Mouse (Mus musculus) left cerebral cortex, postnatal 36 days (tissue): ENCODE data around the gene Gpc5. TPM values are rescaled to one million over a fixed set of nuclear protein-coding genes. Genes with fewer than 3 reads are reported as not detected.
A peak's percentile ranks its signal among the peaks of the same experiment; 100 is the strongest.

Source experiments
- DNase-seq, 2 experiments: peaks; one replicate each; pipeline ENCODE4 v3.0.0; 2021 to 2022; ENCODE audit warnings: low spot score in 2 of 2, mixed read lengths in 1 of 2
- intact Hi-C: fragments of 180-260 bp; cut with DNase I; formaldehyde crosslinking; loops from one replicate; pipeline ENCODE4 v1.15.1; 2025
- total RNA-seq, 2 experiments: library from RNA; stranded (reverse); gene quantifications; 2 replicates each; pipeline ENCODE4 v1.2.3; 2021

The Gpc5 gene
- total RNA-seq, 2 experiments from 2014 or later = 31.3 to 34.0 TPM

GRCm38 (mm10) chr14:116167401-116167800, 1075.4 kb downstream of the Gpc5 start:
- DNase-seq = no peak
- intact Hi-C loops = no loop called here

GRCm38 (mm10) chr14:116169129-116169528, 1077.1 kb downstream of the Gpc5 start:
- DNase-seq = no peak
- intact Hi-C loops = no loop called here

- intact Hi-C loops = no loop called here
Observed at GRCm38 (mm10) chr14:116186981-116187380, 1095.0 kb downstream of the Gpc5 start.

DNA sequence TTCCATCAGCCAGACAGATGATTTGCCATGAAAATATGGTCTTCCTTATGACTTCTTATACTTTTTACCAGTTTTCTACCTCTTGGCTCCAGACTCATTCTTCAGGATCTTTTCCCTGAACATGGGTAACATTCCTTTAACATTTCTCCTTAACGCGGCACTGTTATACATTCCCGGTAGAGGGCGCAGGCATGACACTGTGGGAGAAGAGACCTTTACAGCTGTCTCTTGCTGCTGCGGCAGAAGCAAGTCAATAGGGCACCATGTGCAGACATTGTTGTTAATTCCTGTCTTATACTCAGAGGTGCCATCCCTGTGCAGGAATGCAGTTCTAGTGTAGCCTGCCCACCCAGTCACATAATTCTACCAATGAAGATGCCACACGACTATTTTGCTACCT, 1115.0 kb downstream of the Gpc5 start:
- DNase-seq = no peak
- intact Hi-C loops = no loop called here

More at GRCm38 (mm10) chr14:116186981-116187380, 1095.0 kb downstream of the Gpc5 start:
- no peak for DNase-seq

GRCm38 (mm10) chr14:116208581-116208980, 1116.6 kb downstream of the Gpc5 start:
- intact Hi-C loops = no loop called here
- no peak for DNase-seq

DNA sequence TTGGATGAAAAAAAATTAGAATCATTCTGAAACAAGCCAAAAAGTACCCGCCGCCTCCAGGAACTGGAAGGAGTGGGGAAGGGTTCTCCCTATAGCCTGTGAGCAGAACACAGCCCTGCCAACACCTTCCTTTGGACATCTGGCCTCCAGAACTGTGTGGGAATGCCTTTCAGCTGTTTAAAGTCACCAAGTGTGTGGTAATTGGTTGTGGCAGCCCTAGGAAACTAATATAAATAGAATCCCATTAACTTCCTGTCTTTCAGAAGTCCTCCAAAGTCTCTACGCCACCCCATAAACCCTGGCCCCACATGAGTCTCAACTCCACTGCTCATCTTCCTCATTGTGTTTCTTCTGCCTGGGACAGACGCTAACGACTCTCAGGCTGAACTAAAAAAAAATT, 1117.0 kb downstream of the Gpc5 start:
- intact Hi-C loops = no loop called here
- DNase-seq = peak; percentile 10 to 26

DNA sequence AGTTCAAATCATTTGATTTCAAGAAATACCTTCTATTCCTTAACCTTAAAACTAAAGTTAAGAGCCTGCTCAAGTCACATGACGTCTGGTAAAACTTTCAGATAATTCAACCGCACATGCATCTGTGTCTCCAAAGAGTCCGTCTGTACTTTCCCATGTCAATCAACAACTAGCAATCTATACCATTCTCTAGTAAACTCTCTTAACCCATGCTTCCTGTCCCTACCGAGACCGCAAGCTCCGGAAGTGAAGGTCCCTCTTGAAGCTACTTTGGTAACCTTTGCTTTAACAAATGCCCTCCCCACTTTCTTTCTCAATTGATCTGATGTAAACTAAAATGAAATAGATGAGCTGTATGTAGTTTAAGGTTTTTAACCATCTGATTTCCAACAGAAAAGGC, 1118.3 kb downstream of the Gpc5 start:
- DNase-seq = no peak
- intact Hi-C loops = no loop called here

DNA sequence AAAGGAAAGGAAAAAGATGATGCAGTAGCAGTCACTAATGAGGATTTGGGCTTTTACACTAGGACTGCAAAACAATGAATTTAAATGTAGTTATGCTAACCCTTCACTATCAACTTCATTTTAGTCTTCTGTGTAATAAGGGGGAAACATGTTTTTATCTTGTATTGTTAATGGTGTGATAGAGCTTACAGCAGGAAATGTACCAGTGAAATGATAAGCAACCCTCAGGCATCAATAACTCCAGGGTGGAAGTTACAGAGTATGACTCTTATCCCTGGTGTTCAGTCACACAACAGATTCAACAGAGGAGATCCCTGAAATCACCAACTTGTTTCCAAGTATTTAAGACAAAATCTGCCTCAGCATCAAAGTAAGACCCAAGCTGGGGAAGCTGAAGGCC, 1120.0 kb downstream of the Gpc5 start:
- DNase-seq = no peak
- intact Hi-C loops = no loop called here

DNA sequence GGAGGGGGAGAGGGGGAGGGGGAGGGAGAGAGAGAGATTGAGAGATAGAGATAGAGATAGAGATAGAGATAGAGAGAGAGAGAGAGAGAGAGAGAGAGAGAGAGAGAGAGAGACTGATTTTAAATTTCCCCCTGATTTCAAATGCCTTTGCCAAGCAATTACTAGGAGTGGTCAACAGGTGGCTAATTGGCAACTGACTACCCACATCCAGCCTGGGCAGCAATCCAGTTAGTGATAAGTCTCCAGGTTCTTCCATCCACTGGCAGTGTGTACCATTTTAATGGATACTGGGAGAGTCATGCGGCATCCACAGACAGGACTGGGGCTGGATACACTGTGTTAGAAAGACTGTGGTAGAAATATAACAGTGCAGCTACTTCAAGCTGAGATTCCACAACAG, 1166.1 kb downstream of the Gpc5 start:
- DNase-seq = no peak
- intact Hi-C loops = no loop called here

- intact Hi-C loops = no loop called here
- no peak for DNase-seq
Observed at GRCm38 (mm10) chr14:116308541-116308940, 1216.5 kb downstream of the Gpc5 start.

DNA sequence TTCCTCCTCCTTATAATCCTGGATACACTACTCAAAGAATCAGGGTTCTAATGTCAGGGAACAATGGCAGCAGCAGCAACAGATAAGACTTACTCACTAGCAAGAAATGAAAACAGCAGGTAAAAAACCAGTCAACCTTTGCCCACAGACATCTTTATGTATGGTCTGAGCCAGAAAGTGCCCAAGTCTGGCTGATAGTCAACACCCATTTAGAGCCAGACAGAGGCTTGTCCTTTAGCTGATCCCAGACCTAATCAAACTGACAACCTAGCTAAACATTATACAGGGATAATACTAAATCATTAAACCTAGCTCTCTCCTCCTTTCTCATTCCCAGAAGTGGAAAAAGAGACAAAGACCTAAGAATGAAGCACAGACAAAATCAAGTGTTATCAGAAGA, 1225.5 kb downstream of the Gpc5 start:
- intact Hi-C loops = no loop called here
- no peak for DNase-seq

GRCm38 (mm10) chr14:116336182-116336581, 1244.2 kb downstream of the Gpc5 start:
- intact Hi-C loops = no loop called here
- no peak for DNase-seq

- intact Hi-C loops = no loop called here
- DNase-seq = no peak
Observed at GRCm38 (mm10) chr14:116338395-116338794, 1246.4 kb downstream of the Gpc5 start.

- intact Hi-C loops = no loop called here
- DNase-seq = no peak
Observed at GRCm38 (mm10) chr14:116348560-116348959, 1256.5 kb downstream of the Gpc5 start.

GRCm38 (mm10) chr14:116384602-116385001, 1292.6 kb downstream of the Gpc5 start:
- intact Hi-C loops = no loop called here
- no peak for DNase-seq

GRCm38 (mm10) chr14:116415511-116415910, 1323.5 kb downstream of the Gpc5 start:
- intact Hi-C loops = no loop called here
- DNase-seq = no peak

DNA sequence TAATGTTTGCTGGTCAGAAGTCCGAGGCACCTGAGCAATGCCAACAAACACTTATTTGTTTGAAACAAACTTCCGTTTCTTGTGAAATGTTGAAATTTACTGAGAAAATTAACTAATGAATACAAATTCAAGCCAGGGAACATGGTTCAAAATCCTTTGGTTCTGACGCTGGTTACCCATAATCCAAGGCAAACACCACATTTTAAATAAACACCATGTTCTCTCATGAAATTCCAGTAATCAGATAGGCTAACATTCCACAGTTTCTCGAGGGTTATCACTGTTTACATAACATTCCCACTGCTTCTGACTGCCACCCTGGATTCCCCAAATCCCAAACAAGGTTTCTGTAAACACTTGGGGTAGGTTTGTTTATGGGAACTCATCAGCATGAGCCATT, 1356.2 kb downstream of the Gpc5 start:
- no peak for DNase-seq
- intact Hi-C loops = no loop called here

GRCm38 (mm10) chr14:116453356-116453755, 1361.3 kb downstream of the Gpc5 start:
- intact Hi-C loops = no loop called here
- DNase-seq = no peak

DNA sequence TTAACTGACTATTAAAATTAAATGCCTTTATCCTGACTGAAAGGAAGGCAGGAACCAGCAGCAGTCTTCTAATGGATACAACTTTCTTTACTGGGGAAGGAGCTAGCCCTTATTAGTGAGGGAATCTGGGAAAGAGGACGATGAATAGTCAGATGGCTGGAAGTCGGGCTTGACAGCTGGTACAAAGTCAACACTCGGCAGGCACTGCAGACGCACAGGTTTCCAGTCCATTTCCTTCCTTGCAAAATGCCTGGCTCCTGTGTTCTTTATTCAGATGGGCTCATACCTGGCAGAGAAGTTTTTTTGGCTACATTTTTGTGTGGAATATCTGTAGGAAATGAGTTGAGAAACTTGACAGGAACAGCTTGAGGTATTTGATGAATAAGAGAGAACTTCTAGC, 1364.2 kb downstream of the Gpc5 start:
- intact Hi-C loops = no loop called here

GRCm38 (mm10) chr14:116473378-116474179, 1381.6 kb downstream of the Gpc5 start:
- DNase-seq = no peak
- intact Hi-C loops = no loop called here

More for the DNA sequence above, 1364.2 kb downstream of the Gpc5 start:
- DNase-seq = no peak

GRCm38 (mm10) chr14:116494285-116494850, 1402.4 kb downstream of the Gpc5 start:
- no peak for DNase-seq
- intact Hi-C loops = no loop called here
